Mouse (Mus musculus): ENCODE results near the gene Olfr183.
"Not testable (repeated sequence)": the region's sequence is repeated elsewhere in the genome, so short reads cannot be mapped to it uniquely, and the experiment has no call there.

Olfr183 gene

GRCm38 (mm10) chr16:58995057-58995456, at the start of gene Olfr183:
Gene Olfr183, plus strand, starts transcription at chr16:58995357.
- DNase-seq (ENCODE audit: low read depth, low spot score), result no peak

GRCm38 (mm10) chr16:59007146-59007545, 12.0 kb downstream of the Olfr183 start:
- no peak for DNase-seq (ENCODE audit: low read depth, low spot score)

GRCm38 (mm10) chr16:59013357-59014018, 18.3 kb downstream of the Olfr183 start:
- no peak for DNase-seq (ENCODE audit: low read depth, low spot score)

- DNase-seq (ENCODE audit: low read depth, low spot score), result no peak
These were observed 35.0 kb downstream of the Olfr183 start, which contains the start of gene Olfr186 for GRCm38 (mm10) chr16:59030191-59030590. Gene Olfr186, minus strand, starts transcription at chr16:59030291.

- DNase-seq (ENCODE audit: low read depth, low spot score), result no peak
These were observed 44.6 kb downstream of the Olfr183 start, which contains the start of gene Olfr187 for GRCm38 (mm10) chr16:59039710-59040109. Gene Olfr187, minus strand, starts transcription at chr16:59039767.

GRCm38 (mm10) chr16:59045835-59046234, 50.7 kb downstream of the Olfr183 start:
- DNase-seq (ENCODE audit: low read depth, low spot score), result no peak

GRCm38 (mm10) chr16:59047579-59047978, 52.4 kb downstream of the Olfr183 start:
- no peak for DNase-seq (ENCODE audit: low read depth, low spot score)

- no peak for DNase-seq (ENCODE audit: low read depth, low spot score)
These were observed 53.7 kb downstream of the Olfr183 start for GRCm38 (mm10) chr16:59048860-59049259.

GRCm38 (mm10) chr16:59049286-59049685, 54.1 kb downstream of the Olfr183 start:
- not testable (repeated sequence) for DNase-seq (ENCODE audit: low read depth, low spot score)

All from c-Kit-negative CD71-positive TER-119-positive erythroid progenitor cells, embryonic 14.5 days (primary cell).